Mouse (Mus musculus) kidney, embryonic 15.5 days (tissue): ENCODE data around the gene Clhc1. TPM values are rescaled to one million over a fixed set of nuclear protein-coding genes. Genes with fewer than 3 reads are reported as not detected.
A peak's percentile ranks its signal among the peaks of the same experiment; 100 is the strongest.
"Not testable (repeated sequence)": the region's sequence is repeated elsewhere in the genome, so short reads cannot be mapped to it uniquely, and the experiment has no call there.

Source experiments
- ATAC-seq: fragments of 200-750 bp; cut with Nextera tagmentation; replicated peaks from 2 replicates; pipeline ENCODE4 v1.8.0; 2017; ENCODE audit warnings: moderate TSS enrichment; ENCODE audit not compliant: low FRiP score
- H3K27ac ChIP-seq: fragments of 300-500 bp; sonication (generic); 2 replicates; pipeline ENCODE4 v1.5.1; 2015; ENCODE audit warnings: mild to moderate bottlenecking, inconsistent platforms
- H3K27me3 ChIP-seq: fragments of 300-500 bp; sonication (generic); 2 replicates; pipeline ENCODE4 v1.6.1; 2015; ENCODE audit warnings: inconsistent platforms
- H3K36me3 ChIP-seq: fragments of 300-500 bp; sonication (generic); 2 replicates; pipeline ENCODE4 v1.6.1; 2015; ENCODE audit warnings: inconsistent platforms
- H3K4me1 ChIP-seq: fragments of 300-500 bp; sonication (generic); 2 replicates; pipeline ENCODE4 v1.6.1; 2015; ENCODE audit warnings: inconsistent platforms
- H3K4me2 ChIP-seq: fragments of 300-500 bp; sonication (generic); 2 replicates; pipeline ENCODE4 v1.6.1; 2015; ENCODE audit warnings: moderate library complexity, mild to moderate bottlenecking, inconsistent platforms
- H3K4me3 ChIP-seq: fragments of 300-500 bp; sonication (generic); replicated peaks from 2 replicates; pipeline ENCODE4 v1.5.1; 2015; ENCODE audit warnings: mild to moderate bottlenecking, inconsistent platforms
- H3K9ac ChIP-seq: fragments of 300-500 bp; sonication (generic); 2 replicates; pipeline ENCODE4 v1.6.1; 2015; ENCODE audit warnings: mild to moderate bottlenecking, inconsistent platforms
- H3K9me3 ChIP-seq: fragments of 300-500 bp; sonication (generic); replicated peaks from 2 replicates; pipeline ENCODE4 v1.6.1; 2016; ENCODE audit warnings: inconsistent platforms
- WGBS: fragments of 180-500 bp; shearing (Covaris S2); methylation state at CpG from one replicate; pipeline ENCODE4 v1.1.7; 2015; ENCODE audit warnings: mixed read lengths; 5-methylcytosine and 5-hydroxymethylcytosine counted together
- polyA plus RNA-seq: library from polyadenylated mRNA; unstranded; fragments of >200 nt; fragmentation: Nextera tagmentation; extraction: Ambion mirVana; gene quantifications from 2 replicates; pipeline ENCODE4 v1.2.1, GENCODE M21; 2015

The Clhc1 gene
- polyA plus RNA-seq, 1 experiment from 2014 or later = not detected

DNA sequence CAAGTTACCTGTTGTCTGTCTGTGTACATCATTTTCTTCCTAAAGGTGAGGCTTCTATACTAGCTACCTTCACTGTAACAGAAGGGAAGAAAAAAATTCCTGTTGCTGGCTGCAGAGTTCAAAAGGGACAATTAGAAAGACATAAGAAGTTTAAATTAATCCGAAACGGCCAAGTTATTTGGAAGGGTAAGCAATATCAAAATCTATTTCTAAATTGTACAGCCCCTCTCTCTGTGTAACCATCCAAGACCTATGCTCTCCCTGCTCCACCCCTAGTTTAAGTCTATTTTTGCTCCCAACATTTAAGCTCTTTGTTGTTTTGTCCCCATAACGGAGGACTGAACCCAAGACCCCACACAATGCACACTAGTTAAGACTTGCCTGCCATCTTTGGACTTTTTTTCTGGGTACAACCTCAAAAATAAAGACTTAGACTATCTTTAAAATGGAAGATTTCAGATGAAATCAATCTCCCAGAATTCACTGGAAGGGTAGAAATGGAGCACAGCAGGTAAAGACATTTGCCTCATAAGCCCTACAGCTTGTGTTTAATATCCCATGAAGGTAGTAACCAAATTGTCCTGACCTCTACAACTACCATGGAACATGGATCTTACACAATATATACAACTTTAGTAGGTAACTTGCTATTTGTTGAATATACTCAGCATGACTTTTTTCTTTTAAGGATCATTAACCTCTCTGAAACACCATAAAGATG, 3.4 kb upstream of the Clhc1 start:
- Histone ChIP-seq H3K9ac (no peak overlapping the region), H3K36me3 (peaks cover 59% of the 10 kb centered on the region), H3K27me3 (no peaks in the 10 kb centered on the region), H3K4me1 (peaks cover 11% of the 10 kb centered on the region), H3K4me2 (no peak overlapping the region), H3K27ac (no peak overlapping the region; the same call in 1 of the 2 replicates), H3K9me3 (no peaks in the 10 kb centered on the region), H3K4me3 (no peak overlapping the region)
- WGBS = 89% methylated on average over 3 of the region's 3 CpGs
- ATAC-seq = no peak

GRCm38 (mm10) chr11:29545150-29545752, 2.5 kb upstream of the Clhc1 start:
- not testable (repeated sequence) for ATAC-seq
- WGBS = 88% methylated on average over 4 of the region's 4 CpGs

GRCm38 (mm10) chr11:29546297-29546696, 1.5 kb upstream of the Clhc1 start:
- not testable (repeated sequence) for H3K27me3 ChIP-seq, H3K9me3 ChIP-seq, ATAC-seq
- peak overlapping the region; percentile 84 for H3K4me3 ChIP-seq
- H3K9ac ChIP-seq = peak overlapping the region; percentile 89
- H3K4me2 ChIP-seq = peak overlapping the region; percentile 68
- peaks cover 11% of the 10 kb centered on the region for H3K4me1 ChIP-seq
- WGBS = 88% methylated on average over 2 of the region's 2 CpGs
- peaks cover 47% of the 10 kb centered on the region for H3K36me3 ChIP-seq
- H3K27ac ChIP-seq = 0 out of 2 replicates have a peak overlapping the region, but pooled peaks have one; percentile 18

More at GRCm38 (mm10) chr11:29545150-29545752, 2.5 kb upstream of the Clhc1 start:
- H3K4me1 ChIP-seq = peaks cover 11% of the 10 kb centered on the region
- not testable (repeated sequence) for H3K4me3 ChIP-seq, H3K9ac ChIP-seq, H3K27me3 ChIP-seq, H3K27ac ChIP-seq, H3K9me3 ChIP-seq, H3K4me2 ChIP-seq
- peaks cover 56% of the 10 kb centered on the region for H3K36me3 ChIP-seq

- H3K9ac ChIP-seq = peak overlapping the region; percentile 89
- ATAC-seq = no peak
- H3K36me3 ChIP-seq = peaks cover 43% of the 10 kb centered on the region
- no peaks in the 10 kb centered on the region for H3K9me3 ChIP-seq
- peak overlapping the region; percentile 84 for H3K4me3 ChIP-seq
- no peaks in the 10 kb centered on the region for H3K27me3 ChIP-seq
- 16% methylated on average over 2 of the region's 2 CpGs for WGBS
- peak overlapping the region; percentile 68 for H3K4me2 ChIP-seq
- peaks cover 11% of the 10 kb centered on the region for H3K4me1 ChIP-seq
- 0 out of 2 replicates have a peak overlapping the region, but pooled peaks have one; percentile 88 for H3K27ac ChIP-seq
Observed at GRCm38 (mm10) chr11:29546762-29547161, 988 bp upstream of the Clhc1 start.

GRCm38 (mm10) chr11:29547249-29547751, 450 bp upstream of the Clhc1 start:
- Histone ChIP-seq H3K9me3 (no peaks in the 10 kb centered on the region), H3K4me1 (peaks cover 11% of the 10 kb centered on the region), H3K4me2 (peak overlapping the region; percentile 68), H3K27me3 (no peaks in the 10 kb centered on the region), H3K9ac (peak overlapping the region; percentile 89), H3K4me3 (peak overlapping the region; percentile 84), H3K36me3 (peaks cover 41% of the 10 kb centered on the region), H3K27ac (peak overlapping the region; percentile 88)
- peak; percentile 10; the same call in 1 of the 2 replicates for ATAC-seq
- WGBS = 0% methylated on average over 27 of the region's 27 CpGs

GRCm38 (mm10) chr11:29548504-29549424, 1.0 kb downstream of the Clhc1 start:
- 23% methylated on average over 23 of the region's 23 CpGs for WGBS
- Histone ChIP-seq H3K27me3 (no peaks in the 10 kb centered on the region), H3K9me3 (no peaks in the 10 kb centered on the region), H3K4me1 (peaks cover 11% of the 10 kb centered on the region), H3K9ac (peak overlapping the region; percentile 89), H3K27ac (peak overlapping the region; percentile 88), H3K4me3 (peak overlapping the region; percentile 84), H3K36me3 (peaks cover 30% of the 10 kb centered on the region), H3K4me2 (peak overlapping the region; percentile 68)
- no peak for ATAC-seq

- Histone ChIP-seq H3K9ac (no peak overlapping the region), H3K4me3 (no peak overlapping the region), H3K9me3 (no peaks in the 10 kb centered on the region), H3K36me3 (peaks cover 23% of the 10 kb centered on the region), H3K4me1 (peaks cover 11% of the 10 kb centered on the region), H3K27ac (no peak overlapping the region), H3K4me2 (no peak overlapping the region), H3K27me3 (no peaks in the 10 kb centered on the region)
- ATAC-seq = no peak
- 95% methylated on average over 1 of the region's 1 CpGs for WGBS
Observed at GRCm38 (mm10) chr11:29549425-29549778, 1.7 kb downstream of the Clhc1 start.

DNA sequence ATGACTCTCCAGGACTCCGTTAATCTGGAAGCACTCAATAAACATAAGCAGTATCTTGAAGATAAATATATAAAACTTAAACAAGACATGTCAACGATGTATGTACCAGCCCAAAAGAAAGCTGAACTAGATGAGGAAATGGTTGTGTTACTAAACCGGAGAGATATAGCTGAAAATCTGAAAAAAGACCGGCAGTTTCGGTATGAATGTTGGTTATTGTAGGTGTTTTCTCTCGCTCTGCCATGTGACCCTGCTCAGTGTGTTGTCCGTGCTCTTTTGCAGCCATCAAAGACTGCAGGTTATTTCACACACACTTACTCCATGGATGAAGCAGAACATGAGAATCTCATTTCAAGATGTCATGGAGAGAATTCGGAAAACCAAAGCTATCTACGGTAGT, 12.7 kb downstream of the Clhc1 start:
- WGBS = 90% methylated on average over 9 of the region's 9 CpGs
- H3K27me3 ChIP-seq = no peaks in the 10 kb centered on the region
- ATAC-seq = no peak

DNA sequence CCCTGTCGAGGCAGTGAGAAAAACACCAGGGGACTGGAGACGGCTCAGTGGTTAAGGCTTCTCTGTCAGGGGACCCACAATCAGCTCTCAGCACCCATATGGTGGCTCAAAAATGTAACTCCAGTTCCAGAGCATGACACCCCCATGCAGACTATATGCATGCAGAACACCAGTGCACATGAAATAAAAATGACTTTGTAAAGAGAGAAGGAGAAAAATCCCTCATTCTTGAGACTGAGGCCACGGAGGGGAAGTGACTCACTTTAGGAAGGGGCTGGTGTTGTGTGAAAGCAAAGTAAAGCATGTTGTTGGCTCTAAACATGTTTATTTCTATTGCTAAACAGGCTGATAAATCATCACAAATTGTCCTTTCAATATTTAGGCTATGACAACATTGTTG, 13.2 kb downstream of the Clhc1 start:
- no peaks in the 10 kb centered on the region for H3K4me1 ChIP-seq
- no peak overlapping the region for H3K9ac ChIP-seq
- 89% methylated on average over 3 of the region's 3 CpGs for WGBS
- H3K4me3 ChIP-seq = no peak overlapping the region
- ATAC-seq = no peak
- H3K36me3 ChIP-seq = no peaks in the 10 kb centered on the region
- no peak overlapping the region for H3K4me2 ChIP-seq
- no peaks in the 10 kb centered on the region for H3K9me3 ChIP-seq
- H3K27me3 ChIP-seq = no peaks in the 10 kb centered on the region
- no peak overlapping the region for H3K27ac ChIP-seq

More for the DNA sequence above, 12.7 kb downstream of the Clhc1 start:
- Histone ChIP-seq H3K9me3 (no peaks in the 10 kb centered on the region), H3K36me3 (no peaks in the 10 kb centered on the region), H3K4me2 (no peak overlapping the region), H3K4me1 (no peaks in the 10 kb centered on the region), H3K27ac (no peak overlapping the region), H3K9ac (no peak overlapping the region), H3K4me3 (no peak overlapping the region)

GRCm38 (mm10) chr11:29563406-29563805, 15.7 kb downstream of the Clhc1 start:
- 88% methylated on average over 2 of the region's 2 CpGs for WGBS
- ATAC-seq = no peak
- no peaks in the 10 kb centered on the region for H3K4me1 ChIP-seq
- no peak overlapping the region for H3K27ac ChIP-seq
- no peak overlapping the region for H3K4me2 ChIP-seq
- no peaks in the 10 kb centered on the region for H3K9me3 ChIP-seq
- H3K27me3 ChIP-seq = no peaks in the 10 kb centered on the region
- H3K36me3 ChIP-seq = no peaks in the 10 kb centered on the region
- H3K4me3 ChIP-seq = no peak overlapping the region
- H3K9ac ChIP-seq = no peak overlapping the region

DNA sequence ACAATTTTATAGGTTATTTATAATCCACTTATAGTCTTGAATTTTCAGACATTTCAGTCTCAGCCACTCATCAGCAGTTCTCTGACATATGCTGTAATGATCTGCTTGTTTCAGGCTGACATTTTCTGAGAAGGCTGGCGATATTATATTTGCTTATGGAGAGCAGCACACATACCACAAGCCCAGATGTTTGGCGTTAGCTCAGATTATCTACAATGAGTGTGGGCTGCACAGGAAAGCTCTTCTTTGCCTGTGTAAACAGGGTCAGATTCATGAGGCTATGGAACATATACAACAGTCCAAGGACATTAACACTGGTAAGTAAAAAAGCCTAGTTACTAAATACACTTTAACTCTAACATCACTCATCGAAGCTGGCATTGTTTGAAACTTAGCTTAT, 23.8 kb downstream of the Clhc1 start:
- ATAC-seq = no peak
- WGBS = 67% methylated on average over 3 of the region's 3 CpGs

More for the DNA sequence above, 23.8 kb downstream of the Clhc1 start:
- Histone ChIP-seq H3K4me2 (no peak overlapping the region), H3K36me3 (no peaks in the 10 kb centered on the region), H3K4me3 (no peak overlapping the region), H3K9ac (no peak overlapping the region), H3K27ac (no peak overlapping the region), H3K4me1 (no peaks in the 10 kb centered on the region), H3K9me3 (no peaks in the 10 kb centered on the region), H3K27me3 (no peaks in the 10 kb centered on the region)
